Mouse (Mus musculus) left cerebral cortex, postnatal 10 days (tissue): ENCODE results near the gene Rhbdf2. TPM values are rescaled to one million over a fixed set of nuclear protein-coding genes. Genes with fewer than 3 reads are reported as not detected.

Experiments
- total RNA-seq, 2 experiments: library from RNA; stranded (reverse); gene quantifications; 2 replicates each; pipeline ENCODE4 v1.2.3; 2021

Gene Rhbdf2
- total RNA-seq, 2 experiments from 2014 or later, result 0.95 to 1.1 TPM

Other genes with a start within 250 kb of the Rhbdf2 start
- 100 to 1,000 TPM; 200 to 207 TPM for gene Rnf157, start 214.0 kb downstream of the Rhbdf2 start, total RNA-seq
- gene Ubald2, start 192.9 kb downstream of the Rhbdf2 start, total RNA-seq, result 10 to 100 TPM; 31.3 to 31.7 TPM
- gene Qrich2, start 160.8 kb downstream of the Rhbdf2 start, total RNA-seq, result under 1 TPM in 1 of 2 experiments, not detected in 1; 0.14 TPM
- 10 to 100 TPM; 85.1 to 87.6 TPM for gene Prpsap1, start 132.8 kb downstream of the Rhbdf2 start, total RNA-seq
- gene Sphk1, start 96.1 kb downstream of the Rhbdf2 start, total RNA-seq, result 1 to 10 TPM; 4.3 to 5.2 TPM
- gene Ube2o, start 45.6 kb downstream of the Rhbdf2 start, total RNA-seq, result 100 to 1,000 TPM; 136 to 140 TPM
- 1 to 10 TPM; 1.0 to 1.6 TPM for gene Aanat, start 40.6 kb downstream of the Rhbdf2 start, total RNA-seq
- 1 to 10 TPM; 1.7 to 3.3 TPM for gene Prcd, start 26.5 kb upstream of the Rhbdf2 start, total RNA-seq
- 10 to 100 TPM; 22.8 to 27.4 TPM for gene Cygb, start 27.3 kb upstream of the Rhbdf2 start, total RNA-seq
- not detected for gene St6galnac1, start 148.5 kb upstream of the Rhbdf2 start, total RNA-seq
- gene Mxra7, start 201.0 kb upstream of the Rhbdf2 start, total RNA-seq, result 10 to 100 TPM; 13.2 to 15.0 TPM
- gene Mettl23, start 216.3 kb upstream of the Rhbdf2 start, total RNA-seq, result 10 to 100 TPM; 26.7 to 29.4 TPM
- 10 to 100 TPM; 27.7 to 29.3 TPM for gene Jmjd6, start 216.4 kb upstream of the Rhbdf2 start, total RNA-seq
- 10 to 100 TPM; 39.8 to 49.4 TPM for gene Mfsd11, start 225.4 kb upstream of the Rhbdf2 start, total RNA-seq
- 100 to 1,000 TPM; 196 to 199 TPM for gene Srsf2, start 226.1 kb upstream of the Rhbdf2 start, total RNA-seq